Mouse (Mus musculus): ENCODE measurements around the gene Pald1.

DNA sequence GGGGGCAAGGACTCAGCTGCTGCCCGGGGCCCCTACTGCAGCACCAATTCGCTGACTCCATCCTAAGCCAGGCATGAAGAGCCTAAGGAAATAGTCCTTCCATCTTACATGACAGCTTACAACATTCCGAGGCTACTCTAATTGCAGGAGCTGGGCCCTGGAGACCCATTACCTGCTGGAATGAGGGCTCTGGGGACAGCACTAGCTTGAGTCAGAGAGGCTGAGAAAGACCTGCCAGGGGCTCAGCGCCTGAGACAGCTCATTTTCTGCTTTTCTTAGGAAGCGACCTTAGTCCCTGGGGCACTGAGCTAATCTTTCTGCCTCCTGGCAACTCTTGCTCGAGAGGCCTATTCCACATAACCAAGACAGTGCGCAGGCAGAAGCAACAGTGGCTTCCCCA lies 54.4 kb downstream of the Pald1 start:
- no peak for TF ChIP-seq POLR2A (IDR thresholded peaks at IDR 0.05; ENCODE audit: control insufficient read depth, extremely low read depth, insufficient read depth, low read length, poor library complexity)
- no peak for TF ChIP-seq CTCF (IDR thresholded peaks at IDR 0.05; ENCODE audit: borderline replicate concordance, control insufficient read depth, extremely low read depth, insufficient read depth, low read length, poor library complexity)

Measured in thymus, adult 2 months (tissue).